Mouse (Mus musculus): ENCODE measurements at regions not wholly inside any gene's neighbourhood (a gene's known extent, or its start where the extent isn't known, plus 50 kb on each side); places are given as distances from the start of the nearest gene placed in this dataset.

DNA sequence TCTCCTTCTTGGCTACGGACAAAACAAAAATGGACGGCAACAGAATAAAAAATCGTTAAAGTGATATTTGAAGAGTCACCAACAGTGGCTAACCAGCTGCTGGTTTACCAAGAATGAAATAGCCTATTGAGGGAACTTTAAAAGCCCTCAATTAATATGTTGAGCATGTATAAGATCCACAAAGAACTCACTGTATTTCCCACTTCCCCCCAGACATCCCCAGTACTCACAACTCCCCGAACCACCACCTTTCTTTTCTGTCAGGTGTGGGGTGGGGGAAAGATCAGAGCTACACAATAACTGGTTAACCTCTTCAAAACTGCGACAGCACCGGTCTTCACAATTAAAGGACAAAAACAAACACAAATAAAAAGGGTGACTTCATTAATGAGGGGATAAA lies 245.5 kb upstream of the Pmfbp1 start:
- Histone ChIP-seq H3K79me2 (replicated peaks; ENCODE audit: control insufficient read depth, extremely low read depth, insufficient read depth, poor library complexity, severe bottlenecking) (no peaks in the 10 kb centered on the region), H3K27me3 (replicated peaks) (no peaks in the 10 kb centered on the region), H3K4me2 (ENCODE audit: insufficient read depth, low read depth, poor library complexity, severe bottlenecking) (no peak overlapping the region), H3K4me1 (ENCODE audit: control insufficient read depth in 1 of 2, insufficient read depth in 2 of 2) (peaks cover 0 to 4% of the 10 kb centered on the region in 2 experiments; a peak in 1 of 4 replicates), H3K9ac (ENCODE audit: insufficient read depth, low read depth) (no peak overlapping the region), H3K36me3 (replicated peaks in 1 of 2; ENCODE audit: control insufficient read depth in 1 of 2, insufficient read depth in 1 of 2, low read length in 1 of 2) (no peaks in the 10 kb centered on the region), H3K9me3 (replicated peaks; ENCODE audit: low read length) (no peaks in the 10 kb centered on the region), H3K27ac (ENCODE audit: insufficient read depth, low read depth) (no peak overlapping the region), H3K4me3 (replicated peaks in 1 of 3; ENCODE audit: low read depth in 2 of 3, low read length in 2 of 3, poor library complexity in 1 of 3) (no peak overlapping the region)
- in situ Hi-C loops (cut with MboI; ENCODE audit: low pct_ligation_motif_present, low pct_unique_long_range_greater_than_20kb, low sequenced_read_pairs) (no loop called here), dilution Hi-C loops (cut with MboI; ENCODE audit: extremely low pct_ligation_motif_present, extremely low pct_unique_long_range_greater_than_20kb, low sequenced_read_pairs) (no loop called here)
- TF ChIP-seq HCFC1 (IDR thresholded peaks at IDR 0.05; ENCODE audit: low read depth, low read length) (no peak), SIN3A (IDR thresholded peaks at IDR 0.05; ENCODE audit: low read length) (no peak), TCF12 (IDR thresholded peaks at IDR 0.05; ENCODE audit: low read depth, low read length) (no peak), CHD1 (IDR thresholded peaks at IDR 0.05; ENCODE audit: low read depth, low read length) (no peak), USF2 (conservative IDR thresholded peaks at IDR 0.05; ENCODE audit: low read depth, low read length) (no peak), PAX5 (IDR thresholded peaks at IDR 0.05; ENCODE audit: low read length) (no peak), MEF2A (IDR thresholded peaks at IDR 0.05; ENCODE audit: borderline replicate concordance, low read depth, low read length) (no peak), MAFK (IDR thresholded peaks at IDR 0.05; ENCODE audit: insufficient replicate concordance, low read length) (no peak), ZC3H11A (IDR thresholded peaks at IDR 0.05; ENCODE audit: low read depth, low read length) (no peak), MAZ (IDR thresholded peaks at IDR 0.05; ENCODE audit: low read depth, low read length) (no peak), ZKSCAN1 (IDR thresholded peaks at IDR 0.05; ENCODE audit: borderline replicate concordance, low read depth, low read length) (no peak)
- DNase-seq (ENCODE audit: extremely low read depth) = no peak

GRCm38 (mm10) chr8:109249256-109249655 lies 244.6 kb upstream of the Pmfbp1 start:
- Histone ChIP-seq H3K27me3 (replicated peaks) (no peaks in the 10 kb centered on the region), H3K9me3 (replicated peaks; ENCODE audit: low read length) (no peaks in the 10 kb centered on the region), H3K79me2 (replicated peaks; ENCODE audit: control insufficient read depth, extremely low read depth, insufficient read depth, poor library complexity, severe bottlenecking) (no peaks in the 10 kb centered on the region), H3K4me3 (replicated peaks in 1 of 3; ENCODE audit: low read depth in 2 of 3, low read length in 2 of 3, poor library complexity in 1 of 3) (no peak overlapping the region), H3K4me2 (ENCODE audit: insufficient read depth, low read depth, poor library complexity, severe bottlenecking) (no peak overlapping the region), H3K9ac (ENCODE audit: insufficient read depth, low read depth) (no peak overlapping the region), H3K27ac (ENCODE audit: insufficient read depth, low read depth) (no peak overlapping the region), H3K4me1 (ENCODE audit: control insufficient read depth in 1 of 2, insufficient read depth in 2 of 2) (peaks cover 0 to 4% of the 10 kb centered on the region in 2 experiments; a peak in 1 of 4 replicates), H3K36me3 (replicated peaks in 1 of 2; ENCODE audit: control insufficient read depth in 1 of 2, insufficient read depth in 1 of 2, low read length in 1 of 2) (no peaks in the 10 kb centered on the region)
- DNase-seq (ENCODE audit: extremely low read depth) = no peak
- dilution Hi-C loops (cut with MboI; ENCODE audit: extremely low pct_ligation_motif_present, extremely low pct_unique_long_range_greater_than_20kb, low sequenced_read_pairs) (no loop called here), in situ Hi-C loops (cut with MboI; ENCODE audit: low pct_ligation_motif_present, low pct_unique_long_range_greater_than_20kb, low sequenced_read_pairs) (no loop called here)
- TF ChIP-seq RAD21 (IDR thresholded peaks at IDR 0.05; ENCODE audit: low read depth, low read length) (no peak), ZNF384 (IDR thresholded peaks at IDR 0.05; ENCODE audit: low read depth, low read length) (no peak), IRF4 (IDR thresholded peaks at IDR 0.05; ENCODE audit: low read depth, low read length) (no peak), USF2 (conservative IDR thresholded peaks at IDR 0.05; ENCODE audit: low read depth, low read length) (no peak), SMC3 (IDR thresholded peaks at IDR 0.05; ENCODE audit: low read depth, low read length) (no peak), KAT2A (IDR thresholded peaks at IDR 0.05; ENCODE audit: insufficient replicate concordance, low read length) (no peak), EP300 (IDR thresholded peaks at IDR 0.05; ENCODE audit: low read length) (no peak), GABPA (IDR thresholded peaks at IDR 0.05; ENCODE audit: insufficient replicate concordance, low read depth, low read length) (no peak), TBP (conservative IDR thresholded peaks at IDR 0.05; ENCODE audit: low read depth, low read length) (no peak), TCF12 (IDR thresholded peaks at IDR 0.05; ENCODE audit: low read depth, low read length) (no peak), POLR2A (IDR thresholded peaks at IDR 0.05; ENCODE audit: low read depth, low read length) (no peak), RCOR1 (conservative IDR thresholded peaks at IDR 0.05; ENCODE audit: low read depth, low read length) (no peak), USF1 (IDR thresholded peaks at IDR 0.05; ENCODE audit: low read depth, low read length) (no peak), CHD1 (IDR thresholded peaks at IDR 0.05; ENCODE audit: low read depth, low read length) (no peak), ETS1 (conservative IDR thresholded peaks at IDR 0.05; ENCODE audit: low read depth, low read length) (no peak)

Data from CH12.LX (cell line).